Mouse (Mus musculus) olfactory bulb, adult 2 months (tissue): ENCODE measurements around the gene Ppp1r11. TPM values are rescaled to one million over a fixed set of nuclear protein-coding genes. Genes with fewer than 3 reads are reported as not detected.

ENCODE experiments used
- H3K27ac ChIP-seq: fragments of 200-500 bp; 2 replicates; pipeline ENCODE4 v1.5.1; 2012; ENCODE audit warnings: low read depth, low read length; ENCODE audit not compliant: insufficient read depth
- H3K4me1 ChIP-seq: fragments of 200-500 bp; 2 replicates; pipeline ENCODE4 v1.6.1; 2012; ENCODE audit warnings: low read length; ENCODE audit not compliant: control insufficient read depth, insufficient read depth
- H3K4me3 ChIP-seq: fragments of 200-500 bp; 2 replicates; pipeline ENCODE4 v1.5.1; 2012; ENCODE audit warnings: mild to moderate bottlenecking, low read depth, low read length, moderate library complexity; ENCODE audit not compliant: insufficient read depth
- CTCF ChIP-seq: fragments of 200-500 bp; IDR thresholded peaks from 2 replicates; pipeline ENCODE4 v1.5.1; 2012; ENCODE audit warnings: low read depth, mild to moderate bottlenecking, low read length, moderate library complexity; ENCODE audit not compliant: insufficient read depth
- POLR2A ChIP-seq: fragments of 200-500 bp; IDR thresholded peaks from 2 replicates; pipeline ENCODE4 v1.6.1; 2012; ENCODE audit warnings: mild to moderate bottlenecking, low read depth, low read length, moderate library complexity; ENCODE audit not compliant: insufficient read depth
- WGBS: fragments of 180-500 bp; shearing (Covaris S2); methylation state at CpG from one replicate; pipeline ENCODE4 v1.1.7; 2018; 5-methylcytosine and 5-hydroxymethylcytosine counted together
- polyA plus RNA-seq: library from polyadenylated mRNA; stranded (reverse); fragments of >200 nt; gene quantifications from 2 replicates; pipeline ENCODE4 v1.2.4, GENCODE M21; 2012; ENCODE audit warnings: low replicate concordance; ENCODE audit not compliant: missing spikeins, insufficient read depth, insufficient read length

Gene Ppp1r11
- polyA plus RNA-seq, 1 experiment: not detected

- peaks cover 20% of the 10 kb centered on the region for H3K4me1 ChIP-seq
- H3K4me3 ChIP-seq: peak overlapping the region; percentile 54
- under 1% methylated on average over 62 of the region's 62 CpGs for WGBS
- peak overlapping the region; percentile 78 for H3K27ac ChIP-seq
- TF ChIP-seq POLR2A (no peak; the same call in 1 of the 2 replicates), CTCF (no peak)
Measured at GRCm38 (mm10) chr17:36947051-36947819, 4.3 kb downstream of the Ppp1r11 start.

GRCm38 (mm10) chr17:36944121-36944775 is 7.3 kb downstream of the Ppp1r11 start:
- WGBS: 50% methylated on average over 9 of the region's 9 CpGs
- no peak overlapping the region for H3K4me3 ChIP-seq
- TF ChIP-seq POLR2A (no peak), CTCF (no peak)
- H3K27ac ChIP-seq: no peak overlapping the region
- H3K4me1 ChIP-seq: peaks cover 18% of the 10 kb centered on the region

- peaks cover 18% of the 10 kb centered on the region for H3K4me1 ChIP-seq
- 53% methylated on average over 5 of the region's 5 CpGs for WGBS
- H3K27ac ChIP-seq: no peak overlapping the region
- TF ChIP-seq POLR2A: no peak
- TF ChIP-seq CTCF: no peak
- H3K4me3 ChIP-seq: no peak overlapping the region
Measured at GRCm38 (mm10) chr17:36943691-36944090, 7.8 kb downstream of the Ppp1r11 start.

- Histone ChIP-seq H3K27ac (no peak within 1 kb of the TSS), H3K4me1 (peaks cover 18% of the 10 kb centered on the region), H3K4me3 (peak within 1 kb of the TSS; percentile 28)
- 15% methylated on average over 58 of the region's 59 CpGs for WGBS
- TF ChIP-seq CTCF (no peak), POLR2A (no peak)
Measured at GRCm38 (mm10) chr17:36942791-36943471, 8.6 kb downstream of the Ppp1r11 start, which contains the start of gene Rnf39. Gene Rnf39 (plus strand): TSS chr17:36942918.

GRCm38 (mm10) chr17:36942391-36942790 is 9.2 kb downstream of the Ppp1r11 start:
- TF ChIP-seq POLR2A (no peak), CTCF (no peak)
- 54% methylated on average over 10 of the region's 10 CpGs for WGBS
- Histone ChIP-seq H3K4me1 (peaks cover 16% of the 10 kb centered on the region), H3K4me3 (peak overlapping the region; percentile 28; the same call in 1 of the 2 replicates), H3K27ac (no peak overlapping the region)

- 84% methylated on average over 2 of the region's 2 CpGs for WGBS
- Histone ChIP-seq H3K4me1 (peaks cover 6% of the 10 kb centered on the region), H3K27ac (no peak overlapping the region), H3K4me3 (no peak overlapping the region)
- TF ChIP-seq CTCF (no peak), POLR2A (no peak)
Measured at GRCm38 (mm10) chr17:36938056-36938455, 13.5 kb downstream of the Ppp1r11 start.

GRCm38 (mm10) chr17:36931806-36932205 is 19.7 kb downstream of the Ppp1r11 start:
- H3K4me1 ChIP-seq: no peaks in the 10 kb centered on the region
- H3K27ac ChIP-seq: no peak overlapping the region
- WGBS: 72% methylated on average over 2 of the region's 2 CpGs
- no peak for TF ChIP-seq CTCF
- no peak for TF ChIP-seq POLR2A
- no peak overlapping the region for H3K4me3 ChIP-seq

- no peak for TF ChIP-seq POLR2A
- TF ChIP-seq CTCF: no peak
- Histone ChIP-seq H3K4me1 (no peaks in the 10 kb centered on the region), H3K4me3 (no peak overlapping the region), H3K27ac (no peak overlapping the region)
- 77% methylated on average over 4 of the region's 4 CpGs for WGBS
Measured at GRCm38 (mm10) chr17:36931130-36931529, 20.4 kb downstream of the Ppp1r11 start.

- no peaks in the 10 kb centered on the region for H3K4me1 ChIP-seq
- WGBS: 66% methylated on average over 6 of the region's 6 CpGs
- TF ChIP-seq CTCF (no peak), POLR2A (no peak)
- no peak overlapping the region for H3K4me3 ChIP-seq
- H3K27ac ChIP-seq: no peak overlapping the region
Measured at GRCm38 (mm10) chr17:36930233-36930632, 21.3 kb downstream of the Ppp1r11 start.
